Mouse (Mus musculus) intestine, embryonic 16.5 days (tissue): Measurements from ENCODE around the gene Meis2. TPM values are rescaled to one million over a fixed set of nuclear protein-coding genes. Genes with fewer than 3 reads are reported as not detected.

Source experiments
- ATAC-seq: fragments of 200-750 bp; cut with Nextera tagmentation; 2 replicates; pipeline ENCODE4 v1.8.0; 2017; ENCODE audit warnings: moderate TSS enrichment, moderate library complexity
- H3K27ac ChIP-seq: fragments of 300-500 bp; sonication (generic); 2 replicates; pipeline ENCODE4 v1.5.1; 2014; ENCODE audit warnings: mild to moderate bottlenecking, low read length
- H3K27me3 ChIP-seq: fragments of 300-500 bp; sonication (generic); replicated peaks from 2 replicates; pipeline ENCODE4 v1.6.1; 2014; ENCODE audit warnings: low read length, control low read depth, mixed read lengths; ENCODE audit not compliant: control insufficient read depth, insufficient read depth
- H3K36me3 ChIP-seq: fragments of 300-500 bp; sonication (generic); 2 replicates; pipeline ENCODE4 v1.6.1; 2014; ENCODE audit warnings: low read length, control low read depth; ENCODE audit not compliant: control insufficient read depth, insufficient read depth
- H3K4me1 ChIP-seq: fragments of 300-500 bp; sonication (generic); 2 replicates; pipeline ENCODE4 v1.6.1; 2014; ENCODE audit warnings: low read length, control low read depth, mixed read lengths; ENCODE audit not compliant: control insufficient read depth, insufficient read depth
- H3K4me2 ChIP-seq: fragments of 300-500 bp; sonication (generic); 2 replicates; pipeline ENCODE4 v1.6.1; 2014; ENCODE audit warnings: low read depth, low read length, control low read depth
- H3K4me3 ChIP-seq: fragments of 300-500 bp; sonication (generic); 2 replicates; pipeline ENCODE4 v1.5.1; 2014; ENCODE audit warnings: mild to moderate bottlenecking, low read length
- H3K9ac ChIP-seq: fragments of 300-500 bp; sonication (generic); 2 replicates; pipeline ENCODE4 v1.6.1; 2014; ENCODE audit warnings: low read depth, low read length
- H3K9me3 ChIP-seq: fragments of 300-500 bp; sonication (generic); 2 replicates; pipeline ENCODE4 v1.6.1; 2016; ENCODE audit warnings: low read length, control low read depth; ENCODE audit not compliant: control insufficient read depth
- WGBS: fragments of 180-500 bp; shearing (Covaris S2); extraction: QIAGEN DNeasy Blood & Tissue Kit; methylation state at CpG from one replicate; pipeline ENCODE4 v1.1.7; 2014; 5-methylcytosine and 5-hydroxymethylcytosine counted together
- polyA plus RNA-seq: library from polyadenylated mRNA; unstranded; fragments of >200 nt; fragmentation: Nextera tagmentation; extraction: Ambion mirVana; gene quantifications from 2 replicates; pipeline ENCODE4 v1.2.1, GENCODE M21; 2015

Meis2 gene
- polyA plus RNA-seq, 1 experiment from 2014 or later, result 26.8 TPM

GRCm38 (mm10) chr2:115984487-115984886 is 81.2 kb downstream of the Meis2 start:
- peaks cover 2% of the 10 kb centered on the region; the same call in 1 of the 2 replicates for H3K4me1 ChIP-seq
- H3K4me2 ChIP-seq, result no peak overlapping the region
- no peak overlapping the region for H3K9ac ChIP-seq
- H3K36me3 ChIP-seq, result no peaks in the 10 kb centered on the region
- H3K9me3 ChIP-seq, result no peaks in the 10 kb centered on the region
- H3K4me3 ChIP-seq, result no peak overlapping the region
- 76% methylated on average over 4 of the region's 4 CpGs for WGBS
- H3K27me3 ChIP-seq, result no peaks in the 10 kb centered on the region
- no peak for ATAC-seq
- H3K27ac ChIP-seq, result no peak overlapping the region

- no peak overlapping the region for H3K27ac ChIP-seq
- H3K9ac ChIP-seq, result no peak overlapping the region
- peaks cover 2% of the 10 kb centered on the region; the same call in 1 of the 2 replicates for H3K4me1 ChIP-seq
- no peak overlapping the region for H3K4me3 ChIP-seq
- no peak overlapping the region for H3K4me2 ChIP-seq
- no peaks in the 10 kb centered on the region for H3K9me3 ChIP-seq
- no peaks in the 10 kb centered on the region for H3K36me3 ChIP-seq
- no peak for ATAC-seq
- H3K27me3 ChIP-seq, result no peaks in the 10 kb centered on the region
Observed at GRCm38 (mm10) chr2:115980490-115980889, 85.1 kb downstream of the Meis2 start.

GRCm38 (mm10) chr2:115979683-115980476 is 85.8 kb downstream of the Meis2 start:
- no peak for ATAC-seq
- Histone ChIP-seq H3K9ac (no peak overlapping the region), H3K27ac (no peak overlapping the region), H3K4me1 (peaks cover 2% of the 10 kb centered on the region; the same call in 1 of the 2 replicates), H3K27me3 (no peaks in the 10 kb centered on the region), H3K36me3 (no peaks in the 10 kb centered on the region), H3K4me3 (no peak overlapping the region), H3K4me2 (no peak overlapping the region), H3K9me3 (no peaks in the 10 kb centered on the region)
- WGBS, result 65% methylated on average over 14 of the region's 14 CpGs

GRCm38 (mm10) chr2:115978666-115979065 is 87.0 kb downstream of the Meis2 start:
- Histone ChIP-seq H3K36me3 (no peaks in the 10 kb centered on the region), H3K4me2 (no peak overlapping the region), H3K9me3 (no peaks in the 10 kb centered on the region), H3K4me3 (no peak overlapping the region), H3K27me3 (no peaks in the 10 kb centered on the region), H3K4me1 (no peaks in the 10 kb centered on the region; the same call in 1 of the 2 replicates), H3K27ac (no peak overlapping the region), H3K9ac (no peak overlapping the region)
- WGBS, result 58% methylated on average over 5 of the region's 5 CpGs
- ATAC-seq, result no peak

GRCm38 (mm10) chr2:115971296-115971805 is 94.3 kb downstream of the Meis2 start:
- H3K4me2 ChIP-seq, result no peak overlapping the region
- 85% methylated on average over 3 of the region's 3 CpGs for WGBS
- no peaks in the 10 kb centered on the region for H3K4me1 ChIP-seq
- ATAC-seq, result no peak
- H3K27ac ChIP-seq, result no peak overlapping the region
- no peaks in the 10 kb centered on the region for H3K36me3 ChIP-seq
- H3K27me3 ChIP-seq, result no peaks in the 10 kb centered on the region
- H3K9me3 ChIP-seq, result no peaks in the 10 kb centered on the region
- no peak overlapping the region for H3K4me3 ChIP-seq
- H3K9ac ChIP-seq, result no peak overlapping the region

GRCm38 (mm10) chr2:115970091-115970820 is 95.4 kb downstream of the Meis2 start:
- Histone ChIP-seq H3K4me2 (no peak overlapping the region), H3K9ac (no peak overlapping the region), H3K4me1 (no peaks in the 10 kb centered on the region), H3K9me3 (no peaks in the 10 kb centered on the region), H3K4me3 (no peak overlapping the region), H3K27ac (no peak overlapping the region), H3K36me3 (no peaks in the 10 kb centered on the region), H3K27me3 (no peaks in the 10 kb centered on the region)
- WGBS, result 85% methylated on average over 9 of the region's 9 CpGs
- ATAC-seq, result no peak

- WGBS, result 53% methylated on average over 8 of the region's 8 CpGs
- Histone ChIP-seq H3K4me3 (no peak overlapping the region), H3K4me1 (no peaks in the 10 kb centered on the region), H3K27me3 (no peaks in the 10 kb centered on the region), H3K9ac (no peak overlapping the region), H3K4me2 (no peak overlapping the region), H3K9me3 (no peaks in the 10 kb centered on the region), H3K36me3 (no peaks in the 10 kb centered on the region), H3K27ac (no peak overlapping the region)
- no peak for ATAC-seq
Observed at GRCm38 (mm10) chr2:115969201-115969600, 96.4 kb downstream of the Meis2 start.

- H3K9ac ChIP-seq, result no peak overlapping the region
- no peak overlapping the region for H3K27ac ChIP-seq
- WGBS, result 86% methylated on average over 3 of the region's 3 CpGs
- H3K9me3 ChIP-seq, result no peaks in the 10 kb centered on the region
- no peaks in the 10 kb centered on the region for H3K27me3 ChIP-seq
- no peak for ATAC-seq
- H3K4me2 ChIP-seq, result no peak overlapping the region
- no peaks in the 10 kb centered on the region for H3K36me3 ChIP-seq
- no peaks in the 10 kb centered on the region for H3K4me1 ChIP-seq
- H3K4me3 ChIP-seq, result no peak overlapping the region
Observed at GRCm38 (mm10) chr2:115964911-115965310, 100.7 kb downstream of the Meis2 start.

- Histone ChIP-seq H3K4me1 (no peaks in the 10 kb centered on the region; the same call in 1 of the 2 replicates), H3K27me3 (no peaks in the 10 kb centered on the region), H3K27ac (no peak overlapping the region), H3K9me3 (no peaks in the 10 kb centered on the region), H3K9ac (no peak overlapping the region), H3K4me2 (no peak overlapping the region), H3K4me3 (no peak overlapping the region), H3K36me3 (no peaks in the 10 kb centered on the region)
- WGBS, result 38% methylated on average over 5 of the region's 5 CpGs
- ATAC-seq, result no peak
Observed at GRCm38 (mm10) chr2:115963293-115963835, 102.3 kb downstream of the Meis2 start.
